Mouse (Mus musculus) right cerebral cortex, postnatal 10 days (tissue): ENCODE data around the gene Olfr916.

Source experiments
- DNase-seq, 2 experiments: peaks; one replicate each; pipeline ENCODE4 v3.0.0; 2021; ENCODE audit warnings: low spot score in 2 of 2

Gene Olfr916

GRCm38 (mm10) chr9:38659775-38660174 is at the start of gene Olfr916:
Gene Olfr916, minus strand, starts transcription at chr9:38659875.
- no peak for DNase-seq

GRCm38 (mm10) chr9:38674501-38674900 is 14.8 kb upstream of the Olfr916 start, which contains the start of gene Olfr918:
Gene Olfr918, minus strand, starts transcription at chr9:38674601.
- DNase-seq = no peak

GRCm38 (mm10) chr9:38672887-38673286 is 13.2 kb upstream of the Olfr916 start:
- DNase-seq = no peak

GRCm38 (mm10) chr9:38665742-38666141 is 6.1 kb upstream of the Olfr916 start, which contains the start of gene Olfr917:
Gene Olfr917, minus strand, starts transcription at chr9:38665842.
- no peak for DNase-seq

- DNase-seq = no peak
These were observed 27.3 kb downstream of the Olfr916 start for GRCm38 (mm10) chr9:38632406-38632805.
